Mouse (Mus musculus) E14TG2a.4 (cell line): ENCODE measurements around the gene Gm20696.

Experiments used
- CTCF ChIP-seq: conservative IDR thresholded peaks from 2 replicates; pipeline ENCODE4 v1.5.1; 2014; ENCODE audit warnings: low read length
- POU5F1 ChIP-seq: IDR thresholded peaks from 2 replicates; pipeline ENCODE4 v1.6.1; 2014; ENCODE audit warnings: low read length, borderline replicate concordance

GRCm38 (mm10) chr6:99552816-99553215, 113.8 kb downstream of the Gm20696 start:
- TF ChIP-seq CTCF, result no peak
- no peak for TF ChIP-seq POU5F1
